ENCODE assay signal across 25 mouse cellular contexts in the genomic region with DNA sequence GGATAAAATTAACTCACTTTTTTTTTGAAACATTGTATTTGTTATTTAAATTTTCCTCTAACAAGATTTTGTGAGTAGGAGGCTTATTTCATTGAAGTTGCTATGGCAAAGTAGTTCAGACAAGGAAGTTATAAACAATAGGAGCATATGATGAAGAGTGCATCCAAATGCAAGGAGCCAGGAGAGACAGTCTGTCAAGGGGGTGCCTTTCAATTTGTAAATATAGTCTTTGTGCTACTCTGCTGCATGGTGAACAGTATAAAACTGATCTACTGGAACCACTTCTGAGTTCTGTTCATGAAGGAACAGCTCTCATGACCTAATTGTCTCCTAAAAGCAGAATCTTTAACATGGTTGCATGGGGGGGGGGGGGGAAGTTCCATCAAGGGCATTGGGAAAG.
DNase-seq lines count a peak whose midpoint lies in the region; ATAC-seq lines count a peak whose summit lies in the region.
"Had no signal": no experiment of that assay in that cellular context is flagged by ENCODE, and none has a peak within 500 bp of the region (broad histone marks: within the 10 kb centered on the region; RNA-seq: fewer than 3 reads in every experiment).

No protein-coding gene starts in this region.

- H3K27ac ChIP-seq in forebrain, embryonic 14.5 days (ENCODE audit: low read depth, low read length): no peak overlapping the region
- no peak overlapping the region for H3K27ac ChIP-seq in forebrain, embryonic 15.5 days (replicated peaks)
- H3K27ac ChIP-seq in neural tube, embryonic 13.5 days (replicated peaks): 0 out of 2 replicates have a peak overlapping the region, but pooled peaks have one; percentile 46
- no peak overlapping the region for H3K27ac ChIP-seq in neural tube, embryonic 15.5 days (replicated peaks)
- H3K27ac ChIP-seq: heart, embryonic 15.5 days; hindbrain, embryonic 10.5 days; hindbrain, embryonic 13.5 days; intestine, embryonic 15.5 days had no signal

- no peak overlapping the region for H3K4me3 ChIP-seq in forebrain, embryonic 14.5 days (ENCODE audit: low read depth, low read length)
- no peak overlapping the region for H3K4me3 ChIP-seq in forebrain, embryonic 15.5 days
- H3K4me3 ChIP-seq in neural tube, embryonic 13.5 days: no peak overlapping the region
- no peak overlapping the region for H3K4me3 ChIP-seq in neural tube, embryonic 15.5 days (replicated peaks)
- H3K4me3 ChIP-seq: heart, embryonic 12.5 days; heart, embryonic 15.5 days; hindbrain, embryonic 10.5 days; hindbrain, embryonic 13.5 days; intestine, embryonic 15.5 days had no signal

- ATAC-seq in forebrain, embryonic 14.5 days: 0 out of 2 replicates have a peak, but pooled peaks have one; percentile 40
- no peak for ATAC-seq in forebrain, embryonic 15.5 days (replicated peaks)
- ATAC-seq in frontal cortex, adult (ENCODE audit: low TSS enrichment): peak; percentile 59
- no peak for ATAC-seq in neural tube, embryonic 13.5 days (ENCODE audit: low read depth)
- ATAC-seq in neural tube, embryonic 15.5 days (ENCODE audit: low FRiP score): no peak
- ATAC-seq: hindbrain, embryonic 16.5 days; intestine, embryonic 15.5 days had no signal

- H3K4me1 ChIP-seq in forebrain, embryonic 14.5 days (ENCODE audit: control insufficient read depth, insufficient read depth, low read length): no peaks in the 10 kb centered on the region
- peaks cover 6% of the 10 kb centered on the region for H3K4me1 ChIP-seq in forebrain, embryonic 15.5 days
- peaks cover 8% of the 10 kb centered on the region for H3K4me1 ChIP-seq in neural tube, embryonic 13.5 days (replicated peaks)
- no peaks in the 10 kb centered on the region for H3K4me1 ChIP-seq in neural tube, embryonic 15.5 days
- H3K4me1 ChIP-seq: heart, embryonic 12.5 days; heart, embryonic 15.5 days; hindbrain, embryonic 10.5 days; intestine, embryonic 15.5 days had no signal

- no peak overlapping the region for H3K9ac ChIP-seq in forebrain, embryonic 14.5 days (ENCODE audit: low read length)
- H3K9ac ChIP-seq in forebrain, embryonic 15.5 days (replicated peaks): no peak overlapping the region
- H3K9ac ChIP-seq in neural tube, embryonic 13.5 days: no peak overlapping the region
- no peak overlapping the region for H3K9ac ChIP-seq in neural tube, embryonic 15.5 days (replicated peaks)
- H3K9ac ChIP-seq: heart, embryonic 12.5 days; heart, embryonic 15.5 days; hindbrain, embryonic 13.5 days; intestine, embryonic 15.5 days had no signal

- DNase-seq in forebrain, embryonic 14.5 days (ENCODE audit: low spot score): peak; percentile 28
- no peak for DNase-seq in frontal cortex, postnatal 36 days (ENCODE audit: low spot score in 2 of 2)
- peak; percentile 34 for DNase-seq in telencephalon, adult 2 months (ENCODE audit: low read depth, low spot score)
- DNase-seq in left cerebral cortex, postnatal 4 days: no peak
- DNase-seq: adrenal gland, adult 2 months; adrenal gland, postnatal 14 days; B cell, adult 2 months; cerebellum, adult 18-20 months; cerebellum, adult 9-10 months; cerebellum, postnatal 14 days; gastrocnemius, postnatal 25 days; heart, adult 18-20 months; heart, postnatal 10 days; heart, postnatal 36 days; kidney, adult 11 months had no signal

- no peaks in the 10 kb centered on the region for H3K9me3 ChIP-seq in forebrain, embryonic 14.5 days (replicated peaks; ENCODE audit: control insufficient read depth, low read length)
- no peaks in the 10 kb centered on the region for H3K9me3 ChIP-seq in forebrain, embryonic 15.5 days
- H3K9me3 ChIP-seq in neural tube, embryonic 13.5 days: no peaks in the 10 kb centered on the region
- no peaks in the 10 kb centered on the region for H3K9me3 ChIP-seq in neural tube, embryonic 15.5 days (replicated peaks)
- H3K9me3 ChIP-seq: heart, embryonic 12.5 days; heart, embryonic 15.5 days; hindbrain, embryonic 10.5 days; hindbrain, embryonic 13.5 days; intestine, embryonic 15.5 days had no signal

- H3K36me3 ChIP-seq in forebrain, embryonic 14.5 days (ENCODE audit: control insufficient read depth, insufficient read depth, low read length): no peaks in the 10 kb centered on the region
- H3K36me3 ChIP-seq in forebrain, embryonic 15.5 days: no peaks in the 10 kb centered on the region
- no peaks in the 10 kb centered on the region for H3K36me3 ChIP-seq in neural tube, embryonic 13.5 days
- no peaks in the 10 kb centered on the region for H3K36me3 ChIP-seq in neural tube, embryonic 15.5 days
- H3K36me3 ChIP-seq: heart, embryonic 12.5 days; heart, embryonic 15.5 days; hindbrain, embryonic 10.5 days; hindbrain, embryonic 13.5 days; intestine, embryonic 15.5 days had no signal

- no peaks in the 10 kb centered on the region for H3K27me3 ChIP-seq in forebrain, embryonic 14.5 days (replicated peaks; ENCODE audit: control insufficient read depth, insufficient read depth, low read length)
- H3K27me3 ChIP-seq in forebrain, embryonic 15.5 days: no peaks in the 10 kb centered on the region
- H3K27me3 ChIP-seq in neural tube, embryonic 13.5 days: no peaks in the 10 kb centered on the region
- H3K27me3 ChIP-seq in neural tube, embryonic 15.5 days (replicated peaks): no peaks in the 10 kb centered on the region
- H3K27me3 ChIP-seq: heart, embryonic 12.5 days; heart, embryonic 15.5 days; hindbrain, embryonic 13.5 days; intestine, embryonic 15.5 days had no signal

- no peak overlapping the region for H3K4me2 ChIP-seq in forebrain, embryonic 14.5 days (ENCODE audit: low read length)
- H3K4me2 ChIP-seq in forebrain, embryonic 15.5 days (replicated peaks): no peak overlapping the region
- no peak overlapping the region for H3K4me2 ChIP-seq in neural tube, embryonic 13.5 days
- H3K4me2 ChIP-seq in neural tube, embryonic 15.5 days: no peak overlapping the region
- H3K4me2 ChIP-seq: heart, embryonic 12.5 days; heart, embryonic 15.5 days; hindbrain, embryonic 13.5 days; intestine, embryonic 15.5 days had no signal

- intact Hi-C loops in left cerebral cortex, postnatal 4 days (cut with DNase I): no loop called here

Comparison
In these comparisons a context has a peak if more than half of its experiments do, and no peak if none do; other contexts are left out.
1. ATAC-seq: peak in forebrain, embryonic 14.5 days (single experiment) and frontal cortex, adult (single experiment); none in forebrain, embryonic 15.5 days (single experiment), neural tube, embryonic 13.5 days (single experiment) and neural tube, embryonic 15.5 days (single experiment).
2. DNase-seq: peak in forebrain, embryonic 14.5 days (single experiment) and telencephalon, adult 2 months (single experiment); none in frontal cortex, postnatal 36 days (0 of 2) and left cerebral cortex, postnatal 4 days (single experiment).